Mouse (Mus musculus) kidney, embryonic 15.5 days (tissue): ENCODE results near the gene Dbi. TPM values are rescaled to one million over a fixed set of nuclear protein-coding genes. Genes with fewer than 3 reads are reported as not detected.
"Not testable (repeated sequence)": the region's sequence is repeated elsewhere in the genome, so short reads cannot be mapped to it uniquely, and the experiment has no call there.

ENCODE experiments used
- ATAC-seq: fragments of 200-750 bp; cut with Nextera tagmentation; replicated peaks from 2 replicates; pipeline ENCODE4 v1.8.0; 2017; ENCODE audit warnings: moderate TSS enrichment; ENCODE audit not compliant: low FRiP score
- H3K27ac ChIP-seq: fragments of 300-500 bp; sonication (generic); 2 replicates; pipeline ENCODE4 v1.5.1; 2015; ENCODE audit warnings: mild to moderate bottlenecking, inconsistent platforms
- H3K27me3 ChIP-seq: fragments of 300-500 bp; sonication (generic); 2 replicates; pipeline ENCODE4 v1.6.1; 2015; ENCODE audit warnings: inconsistent platforms
- H3K36me3 ChIP-seq: fragments of 300-500 bp; sonication (generic); 2 replicates; pipeline ENCODE4 v1.6.1; 2015; ENCODE audit warnings: inconsistent platforms
- H3K4me1 ChIP-seq: fragments of 300-500 bp; sonication (generic); 2 replicates; pipeline ENCODE4 v1.6.1; 2015; ENCODE audit warnings: inconsistent platforms
- H3K4me2 ChIP-seq: fragments of 300-500 bp; sonication (generic); 2 replicates; pipeline ENCODE4 v1.6.1; 2015; ENCODE audit warnings: moderate library complexity, mild to moderate bottlenecking, inconsistent platforms
- H3K4me3 ChIP-seq: fragments of 300-500 bp; sonication (generic); replicated peaks from 2 replicates; pipeline ENCODE4 v1.5.1; 2015; ENCODE audit warnings: mild to moderate bottlenecking, inconsistent platforms
- H3K9ac ChIP-seq: fragments of 300-500 bp; sonication (generic); 2 replicates; pipeline ENCODE4 v1.6.1; 2015; ENCODE audit warnings: mild to moderate bottlenecking, inconsistent platforms
- H3K9me3 ChIP-seq: fragments of 300-500 bp; sonication (generic); replicated peaks from 2 replicates; pipeline ENCODE4 v1.6.1; 2016; ENCODE audit warnings: inconsistent platforms
- WGBS: fragments of 180-500 bp; shearing (Covaris S2); methylation state at CpG from one replicate; pipeline ENCODE4 v1.1.7; 2015; ENCODE audit warnings: mixed read lengths; 5-methylcytosine and 5-hydroxymethylcytosine counted together
- polyA plus RNA-seq: library from polyadenylated mRNA; unstranded; fragments of >200 nt; fragmentation: Nextera tagmentation; extraction: Ambion mirVana; gene quantifications from 2 replicates; pipeline ENCODE4 v1.2.1, GENCODE M21; 2015

Gene Dbi
- polyA plus RNA-seq, 1 experiment from 2014 or later = 696 TPM

DNA sequence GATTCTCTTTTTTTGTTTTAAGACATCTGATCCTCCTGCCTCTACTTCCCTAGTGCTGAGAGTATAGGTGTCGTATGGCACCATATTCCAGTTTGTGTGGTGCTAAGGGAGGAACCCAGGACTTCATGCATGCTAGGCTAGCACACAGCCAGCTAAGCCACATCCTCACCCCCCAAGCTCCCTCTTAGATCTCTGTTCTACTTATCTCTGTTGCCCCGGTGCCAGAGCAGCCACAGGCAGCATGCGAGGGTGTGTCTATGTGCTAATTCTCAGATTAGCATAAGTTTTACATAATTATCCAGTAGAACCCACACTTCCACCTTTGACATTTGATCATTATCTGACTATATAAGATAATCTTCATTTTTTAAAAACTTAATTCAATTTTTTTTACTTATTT is 26.0 kb downstream of the Dbi start:
- 0 out of 2 replicates have a peak, but pooled peaks cover 3% of the 10 kb centered on the region for H3K4me1 ChIP-seq
- H3K27ac ChIP-seq = no peak overlapping the region
- no peak overlapping the region for H3K4me3 ChIP-seq
- H3K9me3 ChIP-seq = no peaks in the 10 kb centered on the region
- no peak for ATAC-seq
- WGBS = 74% methylated on average over 3 of the region's 3 CpGs
- H3K36me3 ChIP-seq = no peaks in the 10 kb centered on the region
- no peak overlapping the region for H3K4me2 ChIP-seq
- H3K9ac ChIP-seq = no peak overlapping the region
- no peaks in the 10 kb centered on the region for H3K27me3 ChIP-seq

DNA sequence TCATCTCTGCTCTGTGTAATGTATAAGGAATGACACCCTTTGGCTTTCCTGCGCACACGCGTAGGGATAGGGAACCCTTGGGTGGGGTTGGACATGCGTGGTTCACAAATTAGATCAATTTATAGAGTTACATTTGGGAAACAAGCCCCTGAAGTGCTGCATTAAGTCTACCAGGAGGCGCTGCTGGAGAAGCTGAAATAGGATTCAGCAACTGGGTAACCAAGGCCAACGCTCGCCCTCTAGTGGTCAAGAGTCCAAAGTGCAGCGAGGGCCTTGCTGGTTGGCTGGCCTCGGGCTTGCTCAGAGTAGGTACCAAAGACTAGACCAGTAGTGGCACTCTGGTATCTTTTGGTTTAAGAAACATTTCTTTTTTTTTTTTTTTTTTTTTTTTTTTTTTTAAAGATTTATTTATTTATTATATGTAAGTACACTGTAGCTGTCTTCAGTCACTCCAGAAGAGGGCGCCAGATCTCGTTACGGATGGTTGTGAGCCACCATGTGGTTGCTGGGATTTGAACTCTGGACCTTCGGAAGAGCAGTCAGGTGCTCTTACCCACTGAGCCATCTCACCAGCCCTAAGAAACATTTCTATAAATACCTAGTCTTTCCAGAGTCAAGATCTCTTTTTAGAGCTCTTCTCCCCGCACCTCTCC is 27.3 kb downstream of the Dbi start:
- not testable (repeated sequence) for H3K36me3 ChIP-seq, H3K27ac ChIP-seq, H3K27me3 ChIP-seq, H3K4me3 ChIP-seq, H3K9me3 ChIP-seq, H3K9ac ChIP-seq, H3K4me1 ChIP-seq, H3K4me2 ChIP-seq
- WGBS = 56% methylated on average over 11 of the region's 14 CpGs
- peak; percentile 63 for ATAC-seq

DNA sequence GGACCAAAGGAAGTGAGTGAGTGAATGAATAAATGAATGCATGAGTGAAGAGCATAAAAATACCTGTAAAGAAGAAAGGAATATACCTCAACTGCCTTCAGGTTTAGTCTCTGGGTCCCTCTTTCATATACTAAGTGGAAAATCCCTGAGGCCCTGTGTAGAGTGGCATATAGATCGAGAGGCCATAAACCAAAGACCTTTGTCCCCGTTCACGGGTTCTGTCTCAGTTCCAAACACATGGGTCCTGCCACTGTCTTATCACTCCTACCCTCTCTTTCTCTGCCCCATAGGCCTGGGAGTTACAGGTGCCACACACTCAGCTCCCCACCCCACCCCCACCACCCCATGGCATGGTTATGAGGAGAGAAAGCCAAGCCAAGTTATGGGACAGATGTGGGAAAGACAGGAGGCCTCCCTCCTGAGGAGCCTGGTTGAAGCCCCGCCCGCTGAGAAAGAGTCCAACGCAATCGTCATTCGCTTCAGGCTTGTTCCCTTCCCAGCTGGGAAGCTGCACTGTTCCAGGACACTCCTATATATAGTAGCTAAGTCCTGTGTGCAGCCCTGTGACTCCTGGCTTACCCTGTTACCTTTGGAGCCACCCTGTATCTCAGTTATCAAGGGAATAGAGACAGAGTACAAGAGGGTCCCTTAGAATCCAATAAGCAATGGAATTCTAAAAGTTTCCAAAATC is 29.9 kb downstream of the Dbi start:
- no peaks in the 10 kb centered on the region for H3K36me3 ChIP-seq
- H3K4me3 ChIP-seq = no peak overlapping the region
- H3K27me3 ChIP-seq = no peaks in the 10 kb centered on the region
- WGBS = 84% methylated on average over 8 of the region's 8 CpGs
- no peak overlapping the region for H3K27ac ChIP-seq
- no peaks in the 10 kb centered on the region for H3K4me1 ChIP-seq
- no peak for ATAC-seq
- no peak overlapping the region for H3K4me2 ChIP-seq
- H3K9ac ChIP-seq = no peak overlapping the region
- no peaks in the 10 kb centered on the region for H3K9me3 ChIP-seq

DNA sequence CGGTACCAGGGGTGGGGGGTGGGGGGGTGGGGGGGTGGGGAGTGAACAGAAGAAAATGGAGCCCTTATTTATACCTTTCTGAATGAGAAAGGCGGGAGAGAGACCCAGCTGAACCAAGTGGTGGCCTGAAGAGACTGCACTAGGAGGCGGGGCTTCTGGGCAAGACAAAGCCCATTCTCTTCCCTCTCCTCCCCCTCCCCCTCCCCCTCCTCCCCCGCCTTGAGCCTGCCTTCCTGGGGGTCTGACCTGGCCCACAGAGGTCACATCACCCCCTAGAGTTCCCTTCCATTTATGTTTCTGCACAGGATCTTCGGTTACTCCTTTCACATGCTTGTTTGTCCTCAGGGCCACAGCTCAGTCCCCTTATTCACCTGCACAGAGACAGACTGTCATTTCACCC is 31.7 kb downstream of the Dbi start:
- no peak for ATAC-seq
- WGBS = 26% methylated on average over 5 of the region's 5 CpGs
- Histone ChIP-seq H3K4me1 (no peaks in the 10 kb centered on the region), H3K36me3 (no peaks in the 10 kb centered on the region), H3K9me3 (no peaks in the 10 kb centered on the region), H3K4me2 (no peak overlapping the region), H3K4me3 (no peak overlapping the region), H3K27me3 (no peaks in the 10 kb centered on the region), H3K9ac (no peak overlapping the region), H3K27ac (no peak overlapping the region)

DNA sequence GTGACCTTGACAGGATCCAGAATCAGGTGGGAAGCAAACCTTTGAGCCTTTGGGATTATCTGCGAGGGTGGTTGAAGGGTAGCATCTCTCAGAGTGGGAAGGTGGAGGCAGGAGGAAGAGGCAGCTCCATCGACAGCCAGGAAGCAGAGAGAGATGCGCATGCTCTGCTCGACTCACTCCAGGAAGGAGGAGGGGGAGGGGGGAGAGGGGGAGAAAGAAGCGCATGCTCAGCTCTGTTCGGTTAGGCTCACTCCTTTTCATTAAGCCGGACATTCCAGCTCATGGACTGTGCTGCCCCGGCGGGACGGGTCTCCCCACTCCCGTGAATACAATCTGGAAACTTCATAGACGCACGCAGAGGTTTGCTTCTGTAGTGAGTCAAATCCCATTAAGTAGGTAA is 34.2 kb downstream of the Dbi start:
- H3K27ac ChIP-seq = no peak overlapping the region
- H3K9ac ChIP-seq = no peak overlapping the region
- ATAC-seq = no peak
- 63% methylated on average over 13 of the region's 13 CpGs for WGBS
- peaks cover 14% of the 10 kb centered on the region for H3K4me1 ChIP-seq
- H3K4me3 ChIP-seq = no peak overlapping the region
- H3K36me3 ChIP-seq = no peaks in the 10 kb centered on the region
- no peaks in the 10 kb centered on the region for H3K9me3 ChIP-seq
- no peak overlapping the region for H3K4me2 ChIP-seq
- H3K27me3 ChIP-seq = no peaks in the 10 kb centered on the region

DNA sequence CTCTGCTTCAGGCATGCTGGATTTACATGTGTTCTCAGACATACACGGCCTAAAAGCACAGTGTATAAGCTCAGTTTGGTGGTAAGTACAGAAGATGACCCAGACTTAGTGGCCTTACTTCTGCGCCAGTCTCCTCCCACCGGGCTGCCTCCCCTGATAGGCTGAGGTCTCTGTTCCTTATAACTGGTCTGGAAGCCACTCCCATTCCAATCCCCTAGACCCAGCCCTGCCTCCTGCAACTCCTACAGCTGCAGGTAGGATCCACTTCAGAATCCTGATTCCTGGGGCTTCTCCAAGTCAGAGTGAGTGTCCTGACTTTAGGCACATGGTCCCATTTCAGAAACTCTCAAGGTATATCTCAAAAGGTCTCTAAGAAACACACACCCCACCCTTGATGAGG is 35.2 kb downstream of the Dbi start:
- H3K4me2 ChIP-seq = no peak overlapping the region
- H3K27ac ChIP-seq = no peak overlapping the region
- H3K4me3 ChIP-seq = no peak overlapping the region
- no peak overlapping the region for H3K9ac ChIP-seq
- H3K36me3 ChIP-seq = no peaks in the 10 kb centered on the region
- no peaks in the 10 kb centered on the region for H3K9me3 ChIP-seq
- ATAC-seq = no peak
- H3K27me3 ChIP-seq = no peaks in the 10 kb centered on the region
- WGBS = 62% methylated on average over 3 of the region's 3 CpGs
- H3K4me1 ChIP-seq = peaks cover 14% of the 10 kb centered on the region

DNA sequence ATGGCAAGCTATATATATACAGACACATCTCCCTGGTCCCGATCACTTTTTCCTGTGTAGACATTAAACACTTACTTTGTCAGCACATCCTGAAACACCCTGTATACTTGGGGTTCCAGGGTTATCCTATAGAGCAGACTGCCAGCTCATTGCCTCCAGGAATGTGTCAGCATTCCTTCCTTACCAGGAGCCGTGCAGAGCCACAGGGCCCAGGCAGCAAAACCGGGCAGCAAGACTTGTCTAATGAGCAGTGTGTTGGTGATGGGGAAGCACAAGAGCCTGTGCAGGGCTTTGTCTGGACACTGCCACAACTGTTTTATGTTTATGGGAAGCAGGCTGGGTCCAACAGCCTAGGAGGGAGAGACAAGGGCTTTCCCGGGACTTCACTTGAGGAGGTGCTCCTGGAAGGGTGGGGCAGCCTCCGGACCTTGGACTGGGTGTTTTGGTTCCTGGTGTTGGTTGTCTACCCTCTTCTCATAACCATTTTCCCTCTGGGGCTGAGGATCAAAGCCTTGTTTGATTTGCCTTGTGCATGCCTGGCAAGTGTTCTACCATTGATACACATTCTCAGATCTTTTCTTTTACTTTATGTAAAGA is 36.9 kb downstream of the Dbi start:
- no peaks in the 10 kb centered on the region for H3K36me3 ChIP-seq
- H3K9me3 ChIP-seq = no peaks in the 10 kb centered on the region
- H3K4me2 ChIP-seq = no peak overlapping the region
- ATAC-seq = 0 out of 2 replicates have a peak, but pooled peaks have one; percentile 5
- no peak overlapping the region for H3K27ac ChIP-seq
- WGBS = 57% methylated on average over 5 of the region's 5 CpGs
- no peak overlapping the region for H3K4me3 ChIP-seq
- no peak overlapping the region for H3K9ac ChIP-seq
- H3K4me1 ChIP-seq = peaks cover 14% of the 10 kb centered on the region
- no peaks in the 10 kb centered on the region for H3K27me3 ChIP-seq

DNA sequence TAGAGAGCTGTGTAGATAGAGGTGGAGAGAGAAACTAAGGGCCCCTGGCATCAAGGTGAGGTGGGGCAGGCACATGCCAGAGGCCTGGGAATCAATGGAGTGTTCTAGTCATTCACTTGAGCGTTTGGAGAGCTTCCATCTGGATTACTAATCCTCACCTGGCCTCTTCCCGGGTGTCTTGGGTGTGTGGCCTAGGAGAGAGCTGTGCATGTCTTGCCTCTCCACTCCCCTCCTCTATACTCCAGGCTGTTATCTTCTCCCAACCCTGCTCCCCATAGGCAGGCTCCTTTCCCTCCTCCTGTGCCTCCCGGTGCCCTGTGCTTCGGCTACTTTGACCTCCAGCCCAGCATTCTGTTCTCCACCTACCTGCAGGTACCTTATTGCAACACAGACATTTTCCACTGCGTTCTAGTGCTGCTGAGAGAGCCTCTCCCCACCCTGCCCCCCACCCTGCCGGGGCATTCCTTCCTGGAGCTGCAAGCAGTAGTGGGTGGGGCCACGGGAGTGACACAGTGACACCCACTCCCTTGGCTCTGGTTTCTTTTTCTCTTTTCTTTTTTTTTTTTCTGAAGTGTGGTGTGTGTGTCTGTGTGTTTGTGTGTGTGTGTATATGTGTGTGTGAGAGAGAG is 37.8 kb downstream of the Dbi start:
- Histone ChIP-seq H3K4me2 (peak overlapping the region; percentile 43), H3K27ac (no peak overlapping the region), H3K4me3 (no peak overlapping the region), H3K9me3 (no peaks in the 10 kb centered on the region), H3K4me1 (peaks cover 18% of the 10 kb centered on the region), H3K9ac (no peak overlapping the region), H3K36me3 (no peaks in the 10 kb centered on the region), H3K27me3 (no peaks in the 10 kb centered on the region)
- WGBS = 16% methylated on average over 7 of the region's 7 CpGs
- peak; percentile 37 for ATAC-seq

DNA sequence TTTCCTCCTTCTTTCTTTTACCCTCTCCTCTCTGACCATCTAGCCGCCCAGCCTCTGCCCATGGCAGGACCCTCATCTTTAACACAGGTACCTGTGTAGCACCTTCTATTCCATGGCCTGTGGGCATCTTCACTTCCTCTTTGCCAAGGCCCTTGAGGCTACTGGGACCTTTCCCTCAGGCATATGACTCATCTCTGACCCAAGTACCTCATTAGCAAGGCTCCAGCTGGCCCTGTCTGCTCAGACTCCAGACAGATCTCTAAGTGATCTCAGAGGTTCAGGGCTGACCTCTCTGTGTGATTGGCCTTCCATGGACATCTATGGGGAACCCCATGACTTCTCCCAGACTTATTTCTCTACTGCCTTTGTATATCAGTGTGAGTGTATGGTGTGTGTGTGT is 40.2 kb downstream of the Dbi start:
- WGBS = 93% methylated on average over 1 of the region's 1 CpGs
- H3K4me1 ChIP-seq = peaks cover 21% of the 10 kb centered on the region
- ATAC-seq = no peak
- no peaks in the 10 kb centered on the region for H3K27me3 ChIP-seq
- no peaks in the 10 kb centered on the region for H3K9me3 ChIP-seq
- no peak overlapping the region for H3K4me2 ChIP-seq
- H3K4me3 ChIP-seq = no peak overlapping the region
- H3K27ac ChIP-seq = no peak overlapping the region
- H3K36me3 ChIP-seq = no peaks in the 10 kb centered on the region
- H3K9ac ChIP-seq = no peak overlapping the region

DNA sequence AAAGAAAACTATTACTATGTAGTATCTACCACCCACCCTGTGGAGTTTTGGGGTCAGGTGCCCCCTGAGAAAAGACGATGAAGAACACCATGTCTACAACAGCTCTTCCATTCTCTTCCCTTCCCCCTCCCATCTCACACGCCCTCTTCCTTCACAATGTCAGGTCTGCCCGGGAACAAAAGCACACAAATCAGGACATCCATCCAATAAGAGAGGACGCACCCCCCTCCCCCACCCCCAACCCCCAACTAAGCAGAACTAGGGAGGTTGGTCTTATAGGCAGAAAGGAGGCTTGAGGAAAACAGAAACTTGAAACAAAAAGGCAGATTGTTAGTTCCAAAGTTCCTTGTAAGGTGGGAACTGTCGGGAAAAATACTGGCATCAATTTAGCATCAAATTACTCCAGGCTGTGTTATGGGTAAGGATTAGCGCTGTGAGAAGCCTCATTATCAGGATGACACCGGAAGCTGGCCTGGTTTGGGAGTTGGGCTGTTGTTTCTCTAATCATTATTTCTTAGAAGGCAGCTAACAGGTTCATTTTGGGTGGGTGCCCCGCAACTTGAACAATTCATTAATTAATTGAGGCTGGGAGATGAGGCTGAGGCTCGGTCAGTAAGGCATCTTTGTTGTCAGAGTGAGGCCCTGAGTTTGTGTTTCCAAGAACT is 43.0 kb downstream of the Dbi start:
- no peaks in the 10 kb centered on the region for H3K9me3 ChIP-seq
- no peak overlapping the region for H3K4me3 ChIP-seq
- H3K4me2 ChIP-seq = no peak overlapping the region
- no peaks in the 10 kb centered on the region for H3K36me3 ChIP-seq
- H3K4me1 ChIP-seq = peaks cover 33% of the 10 kb centered on the region
- H3K27ac ChIP-seq = no peak overlapping the region
- no peaks in the 10 kb centered on the region for H3K27me3 ChIP-seq
- ATAC-seq = no peak
- WGBS = 22% methylated on average over 9 of the region's 9 CpGs
- H3K9ac ChIP-seq = no peak overlapping the region

DNA sequence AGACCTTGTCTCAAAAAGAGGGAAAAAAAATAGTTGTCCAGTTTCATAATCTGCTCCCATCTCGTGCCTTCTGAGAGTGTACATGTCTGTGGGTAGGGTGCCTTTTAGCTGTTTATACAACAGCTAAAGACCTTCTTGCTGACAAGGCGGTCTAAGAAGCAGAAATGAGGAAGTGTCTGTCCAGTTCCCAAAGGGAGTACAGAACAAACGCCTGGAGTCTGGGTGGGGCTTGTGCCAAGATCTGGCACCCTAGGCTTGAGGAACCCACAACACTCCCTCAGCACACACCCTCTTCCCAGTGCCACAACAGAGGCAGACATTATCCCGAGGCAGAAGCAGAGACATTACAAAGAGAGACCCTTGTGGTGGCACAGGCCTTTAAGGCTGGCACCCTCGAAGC is 45.4 kb downstream of the Dbi start:
- Histone ChIP-seq H3K9ac (no peak overlapping the region), H3K4me2 (no peak overlapping the region), H3K4me3 (no peak overlapping the region), H3K9me3 (no peaks in the 10 kb centered on the region), H3K4me1 (peaks cover 34% of the 10 kb centered on the region), H3K36me3 (no peaks in the 10 kb centered on the region), H3K27ac (no peak overlapping the region), H3K27me3 (no peaks in the 10 kb centered on the region)
- ATAC-seq = no peak
- 81% methylated on average over 5 of the region's 5 CpGs for WGBS

DNA sequence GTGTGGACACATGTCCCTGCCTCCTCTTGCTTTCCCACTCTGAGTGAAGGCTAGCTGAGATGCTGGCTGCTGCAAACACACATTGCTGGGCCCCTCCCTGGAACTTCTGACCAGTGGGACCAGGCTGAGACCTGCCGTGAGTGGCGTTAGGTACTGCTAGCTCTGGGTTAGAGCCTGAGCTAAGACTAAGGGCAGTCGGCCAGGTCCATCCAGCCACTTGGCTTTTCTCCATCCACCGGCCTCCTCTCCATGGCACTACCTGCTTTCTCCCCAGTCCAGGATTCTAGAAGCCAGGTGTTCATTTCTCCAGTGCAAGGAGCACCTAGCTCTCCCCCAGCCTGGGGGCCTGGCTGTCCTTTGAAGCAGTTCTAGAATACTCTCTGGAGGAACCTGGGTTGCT is 45.9 kb downstream of the Dbi start:
- ATAC-seq = no peak
- H3K27ac ChIP-seq = peak overlapping the region; percentile 85
- H3K36me3 ChIP-seq = no peaks in the 10 kb centered on the region
- no peak overlapping the region for H3K4me3 ChIP-seq
- H3K4me1 ChIP-seq = peaks cover 34% of the 10 kb centered on the region
- 0 out of 2 replicates have a peak overlapping the region, but pooled peaks have one; percentile 23 for H3K4me2 ChIP-seq
- no peaks in the 10 kb centered on the region for H3K9me3 ChIP-seq
- H3K9ac ChIP-seq = no peak overlapping the region
- WGBS = 71% methylated on average over 4 of the region's 4 CpGs
- no peaks in the 10 kb centered on the region for H3K27me3 ChIP-seq
